Mouse (Mus musculus): Measurements from ENCODE around the gene Tctex1d2.

The Tctex1d2 gene

DNA sequence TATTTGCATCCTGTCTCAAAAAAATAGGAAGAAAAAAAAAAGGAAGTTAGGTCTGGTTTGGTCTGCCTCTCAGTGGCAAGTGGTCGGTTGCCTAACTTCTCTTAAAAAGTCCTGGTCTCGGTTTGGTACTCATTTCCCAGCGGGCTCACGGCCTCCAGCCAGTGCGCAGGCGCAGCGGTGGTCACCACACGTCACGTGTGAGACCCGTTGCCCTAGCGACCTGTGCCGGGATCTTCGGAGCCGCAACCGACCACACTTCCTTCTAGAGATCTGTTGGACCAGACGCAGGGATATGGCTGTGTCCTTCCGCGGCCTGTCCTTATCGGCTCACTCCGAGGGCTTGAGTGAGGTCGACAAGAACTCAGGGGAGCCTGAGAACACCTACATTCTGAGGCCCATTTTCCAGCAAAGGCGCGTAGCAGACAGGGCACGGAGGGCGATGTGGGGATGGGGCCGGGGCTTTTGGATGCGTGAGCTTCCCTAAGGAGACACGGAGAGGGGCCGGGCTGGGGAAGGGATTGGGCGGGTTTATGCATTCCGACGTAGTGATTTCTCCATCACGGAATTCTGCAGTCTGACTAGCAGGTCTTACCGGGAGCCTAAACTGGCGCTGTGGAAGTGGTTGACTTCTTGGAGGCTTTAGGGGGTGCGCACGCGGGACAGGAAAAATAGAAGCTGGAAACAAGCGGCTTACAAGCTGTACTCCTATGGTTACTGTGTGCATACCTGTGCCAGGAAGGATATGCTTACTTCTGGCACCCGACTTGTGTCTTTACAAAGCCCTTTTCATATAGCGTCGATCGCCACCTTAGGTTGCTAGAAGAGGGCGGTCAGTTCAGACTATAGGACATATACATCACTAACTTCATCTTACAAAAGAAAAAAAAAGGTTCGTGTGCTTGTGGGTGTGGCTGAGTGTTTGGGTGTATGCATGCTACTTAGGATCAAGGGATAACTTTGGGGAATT, at the start of gene Tctex1d2:
Tctex1d2 (plus strand) TSS at position 186 of the 967 bp plus-strand sequence.
- peak; percentile 90 for DNase-seq

GRCm38 (mm10) chr16:32371351-32371750, 48.2 kb upstream of the Tctex1d2 start:
- DNase-seq, result peak; percentile 63

DNA sequence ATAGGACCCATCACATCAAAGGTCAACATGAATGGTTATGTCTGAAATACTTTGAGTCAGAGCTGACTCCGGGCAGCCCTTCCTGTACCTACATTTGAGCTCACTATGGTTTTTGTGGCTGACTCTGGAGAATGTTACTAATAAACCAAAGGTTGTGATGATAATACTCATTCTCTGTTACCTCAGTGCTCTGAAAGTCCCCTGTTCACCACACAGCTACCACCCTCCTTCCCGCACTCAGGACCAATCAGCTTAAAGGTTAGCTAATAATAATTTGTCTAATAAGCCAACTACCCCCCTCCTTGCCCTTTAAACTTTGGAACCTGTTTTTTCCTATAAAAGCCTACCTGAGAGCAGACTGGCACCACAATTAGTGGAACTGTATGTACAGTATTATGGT, 39.9 kb upstream of the Tctex1d2 start:
- DNase-seq, result no peak

- DNase-seq, result no peak
Observed at GRCm38 (mm10) chr16:32382901-32383300, 36.6 kb upstream of the Tctex1d2 start.

GRCm38 (mm10) chr16:32384885-32385284, 34.6 kb upstream of the Tctex1d2 start:
- DNase-seq, result no peak

GRCm38 (mm10) chr16:32386826-32387225, 32.7 kb upstream of the Tctex1d2 start:
- DNase-seq, result no peak

- no peak for DNase-seq
Observed at GRCm38 (mm10) chr16:32389049-32389448, 30.5 kb upstream of the Tctex1d2 start.

DNA sequence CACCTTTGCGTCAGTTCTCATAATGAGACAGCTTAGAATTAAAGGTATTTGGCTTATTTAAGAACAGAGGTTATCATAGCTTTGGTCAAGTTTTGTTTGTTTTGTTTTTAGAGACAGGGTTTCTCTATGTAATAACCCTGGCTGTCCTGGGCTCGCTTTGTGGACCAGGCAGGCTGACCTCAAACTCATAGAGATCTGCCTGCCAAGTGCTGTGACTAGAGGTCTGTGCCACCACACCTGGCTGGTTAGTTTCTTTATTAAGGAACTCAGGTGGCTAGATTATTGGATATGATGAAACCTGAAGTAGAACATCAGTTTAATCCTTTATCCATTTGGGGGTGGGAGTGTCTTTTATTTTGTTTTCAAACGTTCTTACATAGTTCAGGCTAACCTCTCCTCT, 29.7 kb upstream of the Tctex1d2 start:
- DNase-seq, result no peak

DNA sequence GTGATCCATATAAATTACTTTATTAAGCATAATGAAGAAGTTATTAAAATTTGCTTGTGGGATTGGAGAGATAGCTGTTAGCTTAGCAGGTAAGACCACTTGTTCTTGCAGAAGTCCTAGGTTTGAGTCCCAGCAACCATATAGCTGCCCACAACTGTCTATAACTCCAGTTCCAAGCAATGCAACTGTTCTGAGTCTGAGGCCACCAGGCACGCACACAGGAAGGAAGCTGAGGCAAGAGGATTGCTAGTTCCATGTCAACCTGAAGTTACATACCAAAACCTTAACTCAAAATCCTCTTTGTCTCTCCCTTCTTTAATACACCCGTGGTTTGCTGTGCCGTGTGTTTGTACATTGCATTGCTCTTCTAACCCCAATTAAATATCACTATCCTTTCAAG, 28.6 kb upstream of the Tctex1d2 start:
- DNase-seq, result no peak

DNA sequence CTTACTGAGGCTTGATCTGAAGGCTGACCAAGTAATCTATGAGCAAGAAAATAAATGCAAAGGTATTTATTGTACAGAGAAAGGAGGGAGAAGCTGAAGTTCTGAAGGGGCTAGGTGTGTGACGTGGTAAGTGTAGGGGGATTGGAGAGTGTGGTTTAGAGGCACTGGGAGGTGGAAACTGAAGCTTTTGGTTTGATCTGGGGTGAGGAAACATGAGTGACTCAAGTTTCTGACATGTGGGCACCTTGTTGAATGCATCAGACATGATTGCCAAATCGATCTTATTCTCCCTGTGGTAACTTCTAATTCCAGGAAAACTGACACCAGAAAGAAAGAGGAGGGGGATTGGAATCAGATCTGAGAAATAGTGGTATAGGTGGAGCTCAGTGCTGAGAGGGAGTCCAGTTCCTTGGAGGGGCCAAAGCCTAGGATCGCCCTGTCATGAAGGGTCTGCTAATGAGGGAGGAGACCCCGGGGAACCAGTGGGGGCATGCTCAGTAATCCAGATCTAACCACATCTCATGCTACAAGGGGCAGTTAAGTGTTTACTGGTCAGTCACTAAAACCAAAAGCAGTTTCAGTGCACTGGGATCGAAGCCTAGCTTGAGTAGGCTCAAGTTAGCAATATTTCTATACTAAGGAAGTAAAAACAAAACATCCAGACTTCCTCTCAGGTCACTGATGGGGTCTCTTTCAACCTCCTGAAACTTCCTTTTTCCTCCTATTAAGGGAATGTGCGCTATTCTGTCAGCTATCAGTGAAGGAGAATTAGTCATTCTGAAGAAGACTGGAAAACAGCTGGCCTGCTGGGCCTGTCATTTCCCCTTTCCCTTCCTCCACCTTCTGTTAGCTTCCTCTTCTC, 23.6 kb upstream of the Tctex1d2 start:
- DNase-seq, result no peak

DNA sequence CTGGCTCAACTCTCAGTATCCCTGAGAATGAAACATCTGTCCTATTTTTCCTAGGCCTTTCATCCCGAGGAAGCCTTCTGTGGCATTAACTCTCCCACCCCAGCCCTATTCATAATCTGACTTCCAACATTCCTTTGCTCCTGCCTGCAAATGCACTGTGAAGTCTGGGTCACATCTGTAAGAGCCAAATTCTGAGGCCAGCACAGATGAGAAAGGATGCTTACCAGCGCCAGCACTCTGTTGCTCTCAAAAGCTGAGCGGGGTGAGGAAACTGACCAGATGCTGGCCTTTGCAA, 23.0 kb upstream of the Tctex1d2 start:
- DNase-seq, result no peak

- DNase-seq, result no peak
Observed at GRCm38 (mm10) chr16:32398206-32398605, 21.3 kb upstream of the Tctex1d2 start.

- no peak for DNase-seq
Observed at GRCm38 (mm10) chr16:32400267-32400666, 19.2 kb upstream of the Tctex1d2 start, which contains the start of gene Tm4sf19. Gene Tm4sf19 (plus strand): TSS chr16:32400506.

GRCm38 (mm10) chr16:32401335-32401965, 18.1 kb upstream of the Tctex1d2 start:
- DNase-seq, result no peak

- no peak for DNase-seq
Observed at GRCm38 (mm10) chr16:32402818-32403217, 16.7 kb upstream of the Tctex1d2 start.

GRCm38 (mm10) chr16:32405716-32406115, 13.8 kb upstream of the Tctex1d2 start:
- no peak for DNase-seq

DNA sequence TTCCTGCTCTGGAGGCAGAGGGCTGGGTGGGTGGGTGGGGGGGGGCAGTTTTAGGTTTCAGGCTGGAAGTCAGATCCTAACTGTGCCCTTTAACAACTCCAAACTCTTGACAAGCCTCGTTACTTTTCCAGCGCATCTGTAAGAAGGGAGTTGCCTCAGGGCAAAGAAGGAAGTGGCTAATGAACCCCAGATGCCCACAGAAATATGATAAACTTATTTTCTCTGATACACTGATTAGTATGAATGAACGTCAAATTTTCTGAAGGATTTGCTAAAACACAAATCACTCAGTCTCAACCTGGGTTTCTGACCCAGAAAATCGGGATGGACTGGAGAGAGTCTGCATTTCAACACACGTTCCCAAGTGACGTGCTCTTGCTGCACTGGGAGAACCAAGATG, 12.8 kb upstream of the Tctex1d2 start:
- DNase-seq, result no peak

- no peak for DNase-seq
Observed at GRCm38 (mm10) chr16:32407730-32408129, 11.8 kb upstream of the Tctex1d2 start.

DNA sequence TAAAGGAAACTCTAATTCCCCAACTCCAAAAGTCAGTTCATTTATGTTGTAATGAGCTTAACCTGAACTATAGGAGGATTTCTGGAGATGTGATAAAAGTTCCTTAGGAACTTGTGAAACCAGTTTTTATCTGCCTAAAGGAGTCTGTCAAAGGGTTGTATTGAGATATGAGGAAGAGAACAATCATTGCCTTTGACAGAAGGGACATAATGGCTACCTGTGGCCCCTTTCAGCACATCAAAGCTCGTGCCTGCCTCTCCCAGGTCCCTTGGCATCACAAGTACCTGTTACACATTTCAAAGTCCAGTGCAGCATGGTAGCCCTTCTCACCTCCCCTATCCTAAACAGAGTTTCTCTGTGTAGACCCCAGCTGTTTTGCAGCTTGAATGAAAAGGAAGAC, 2.0 kb upstream of the Tctex1d2 start:
- DNase-seq, result no peak

DNA sequence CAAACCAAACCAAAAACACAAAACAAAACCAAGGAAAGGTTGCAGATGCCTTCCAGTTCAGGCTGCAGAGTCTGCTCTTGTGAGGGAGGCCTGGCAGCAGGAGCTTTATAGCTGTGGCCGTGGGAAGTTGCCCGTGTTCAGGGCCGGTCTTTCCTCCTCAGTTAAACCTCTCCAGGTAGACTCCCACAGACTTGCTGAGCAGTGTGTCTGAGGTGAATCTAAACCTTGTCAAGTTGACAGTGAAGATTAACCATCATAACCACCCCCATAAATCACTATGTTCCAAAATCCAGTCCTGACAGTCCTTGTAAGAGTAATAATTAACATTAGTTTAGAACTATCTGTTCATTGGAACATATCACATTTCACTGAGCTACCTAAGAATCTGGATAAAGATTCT, 8.0 kb downstream of the Tctex1d2 start:
- no peak for DNase-seq

GRCm38 (mm10) chr16:32430474-32431046, 11.1 kb downstream of the Tctex1d2 start, which contains the start of gene Pcyt1a:
Gene Pcyt1a (plus strand): TSS chr16:32430921.
- peak; percentile 83 for DNase-seq

- DNase-seq, result peak; percentile 52
Observed at GRCm38 (mm10) chr16:32431047-32431591, 11.6 kb downstream of the Tctex1d2 start.

DNA sequence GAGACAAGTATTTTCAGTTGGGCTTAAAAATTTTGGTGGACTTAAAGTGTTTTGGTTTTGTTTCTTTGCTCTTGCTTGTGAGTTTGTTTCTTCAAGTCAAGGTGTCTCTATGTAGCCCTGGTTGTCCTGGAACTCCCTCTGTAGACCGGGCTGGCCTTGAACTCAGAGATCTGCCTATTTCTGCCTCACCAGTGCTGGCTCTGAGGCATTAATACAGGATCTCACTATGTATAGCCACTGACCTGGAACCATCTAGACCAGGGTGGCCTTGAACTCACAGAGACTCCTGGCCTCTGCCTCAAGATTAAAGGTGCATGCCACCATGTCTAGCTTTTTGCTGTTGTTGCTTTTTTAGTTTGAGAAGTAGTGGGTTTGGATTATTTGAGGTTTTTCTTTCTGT, 12.4 kb downstream of the Tctex1d2 start:
- DNase-seq, result no peak

All from thymus, postnatal 4 days (tissue).